Mouse (Mus musculus) liver, adult 2 months (tissue): ENCODE measurements around the gene Slc22a15.

Experiments used
- CTCF ChIP-seq: fragments of 200-500 bp; IDR thresholded peaks from 2 replicates; pipeline ENCODE4 v1.5.1; 2011; ENCODE audit warnings: low read depth, low read length, control low read depth
- POLR2A ChIP-seq: fragments of 200-500 bp; IDR thresholded peaks from 2 replicates; pipeline ENCODE4 v1.6.1; 2011; ENCODE audit warnings: low read length, control low read depth; ENCODE audit not compliant: insufficient read depth; ENCODE audit errors: extremely low read depth

DNA sequence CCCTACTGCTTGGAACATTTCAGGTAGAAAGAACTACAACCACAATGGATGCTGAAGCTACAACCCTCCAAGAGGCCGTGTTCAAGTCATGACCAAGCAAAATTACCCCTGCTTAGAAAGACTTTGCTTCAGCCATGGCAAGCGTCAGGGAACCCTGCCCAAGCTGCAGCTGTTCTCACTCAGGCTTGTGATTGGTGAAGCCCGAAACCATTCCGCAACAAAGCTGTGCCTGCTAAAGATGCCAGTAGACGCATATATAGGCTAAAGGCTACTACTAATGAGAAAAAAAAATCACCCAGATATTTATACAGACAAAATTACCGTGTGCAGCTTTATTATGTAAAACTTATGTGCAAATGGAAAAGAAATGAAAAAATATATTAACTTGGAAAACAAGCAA is 12.2 kb downstream of the Slc22a15 start:
- TF ChIP-seq CTCF (no peak), POLR2A (no peak)
